Mouse (Mus musculus) ES-Bruce4 (cell line): ENCODE results near the gene Ccdc107.
A peak's percentile ranks its signal among the peaks of the same experiment; 100 is the strongest.

Experiments used
- CTCF ChIP-seq: IDR thresholded peaks from one replicate; pipeline ENCODE4 v1.8.1; 2011; ENCODE audit warnings: low read depth, low read length
- EP300 ChIP-seq: IDR thresholded peaks from 2 replicates; pipeline ENCODE4 v1.6.1; 2011; ENCODE audit warnings: low read depth, low read length; ENCODE audit not compliant: insufficient read depth
- POLR2A ChIP-seq: IDR thresholded peaks from one replicate; pipeline ENCODE4 v1.8.1; 2011; ENCODE audit warnings: low read length; ENCODE audit not compliant: insufficient read depth

DNA sequence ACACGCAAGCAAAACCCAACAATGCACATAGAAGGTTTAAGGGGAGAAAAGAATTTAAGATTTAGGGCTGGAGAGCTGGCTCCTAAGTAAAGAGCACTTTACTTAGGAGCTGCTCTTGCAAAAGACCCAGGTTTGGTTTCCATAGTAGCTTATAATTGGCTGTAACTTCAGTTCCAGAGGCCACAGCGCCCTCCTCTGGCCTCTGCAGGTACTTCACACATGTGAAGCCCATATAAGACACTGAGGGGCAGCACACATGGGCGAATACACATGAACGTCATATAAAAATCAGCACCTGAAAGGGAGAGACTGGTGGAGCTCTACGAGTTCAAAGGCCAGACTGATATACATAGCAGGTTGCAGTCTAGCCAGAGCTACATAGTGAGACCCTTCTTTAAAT lies 35.2 kb downstream of the Ccdc107 start:
- TF ChIP-seq CTCF (peak; percentile 78), POLR2A (no peak), EP300 (no peak)
